Mouse (Mus musculus): ENCODE results near the gene C530008M17Rik. TPM values are rescaled to one million over a fixed set of nuclear protein-coding genes. Genes with fewer than 3 reads are reported as not detected.

The C530008M17Rik gene
- total RNA-seq, 4 experiments from 2014 or later: 8.3 to 9.8 (median 8.7) TPM

DNA sequence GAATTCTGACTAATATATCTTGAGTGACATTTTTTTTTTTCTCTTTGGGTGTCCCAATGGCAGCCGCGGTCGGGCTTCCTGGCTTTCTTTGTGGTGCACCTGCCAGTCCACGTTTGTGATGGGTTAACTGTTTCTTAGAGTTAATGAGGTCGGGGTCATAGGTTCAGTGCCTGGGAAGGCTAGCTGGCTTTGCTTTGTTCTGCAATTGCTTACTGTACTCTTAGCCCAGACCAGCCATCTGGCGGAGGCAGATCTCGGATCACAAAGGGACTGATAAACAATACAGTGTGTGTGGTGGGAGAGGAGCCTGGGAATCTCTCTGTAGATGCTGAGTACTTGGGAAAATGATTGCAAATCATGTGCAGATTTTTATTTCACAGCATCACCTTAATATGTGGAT lies 9.1 kb downstream of the C530008M17Rik start:
- no peak for DNase-seq

DNA sequence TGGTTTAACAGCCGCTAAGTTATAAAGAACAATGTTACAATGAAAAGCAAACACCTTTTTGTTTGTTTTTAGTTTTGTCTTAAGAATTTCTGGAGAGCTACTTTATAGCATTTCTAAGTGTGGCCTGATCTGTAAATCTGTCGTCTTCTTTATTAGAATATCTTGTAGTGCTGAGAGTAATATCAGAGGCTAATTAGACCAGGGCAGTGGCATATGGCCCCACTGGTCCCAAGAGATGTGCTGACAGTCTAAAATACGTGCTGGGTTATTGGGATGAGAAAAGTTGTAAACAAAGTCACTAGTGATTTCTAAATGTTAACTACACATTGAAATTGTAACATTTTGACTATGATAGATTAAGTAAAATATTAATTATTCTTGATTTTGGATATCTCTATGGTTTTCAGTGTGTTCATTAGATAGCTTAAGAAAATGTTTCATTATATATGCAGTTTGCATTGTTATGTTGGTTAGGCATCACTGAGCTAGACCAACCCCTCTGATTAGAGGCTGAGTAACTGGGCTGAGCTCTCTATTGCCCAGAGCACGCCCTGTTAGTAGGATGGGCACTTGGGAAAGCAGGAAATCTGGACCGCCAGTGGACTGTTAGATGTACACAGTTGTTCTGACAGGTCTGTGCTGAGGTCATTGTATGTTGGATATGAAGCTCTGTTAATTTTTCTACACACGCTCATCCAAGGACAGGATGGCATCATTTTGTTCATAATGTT lies 9.9 kb downstream of the C530008M17Rik start:
- no peak for DNase-seq

DNA sequence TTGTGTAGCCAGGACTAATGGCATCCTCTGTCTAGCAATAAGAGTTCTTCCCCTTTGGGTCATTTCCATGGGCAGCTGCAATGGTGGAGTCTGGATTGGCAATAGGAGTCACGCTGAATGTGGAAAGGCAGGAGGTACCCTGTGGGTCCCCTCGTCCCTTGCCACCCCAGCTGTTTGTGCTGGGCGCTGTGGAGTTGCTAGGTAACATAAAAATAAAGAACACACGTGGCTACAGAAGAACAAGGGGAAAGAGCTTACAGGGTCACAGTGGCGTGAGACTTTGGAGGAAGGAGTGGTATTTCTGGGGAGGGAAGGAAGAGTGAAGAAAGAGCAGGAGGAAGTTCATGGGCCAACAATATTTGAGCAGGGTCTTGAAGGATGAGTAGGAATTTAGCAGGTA lies 11.8 kb downstream of the C530008M17Rik start:
- DNase-seq: no peak

- no peak for DNase-seq
Measured at GRCm38 (mm10) chr5:76668547-76668946, 12.2 kb downstream of the C530008M17Rik start.

GRCm38 (mm10) chr5:76670183-76670582 lies 13.9 kb downstream of the C530008M17Rik start:
- no peak for DNase-seq

- no peak for DNase-seq
Measured at GRCm38 (mm10) chr5:76674022-76674653, 17.8 kb downstream of the C530008M17Rik start.

DNA sequence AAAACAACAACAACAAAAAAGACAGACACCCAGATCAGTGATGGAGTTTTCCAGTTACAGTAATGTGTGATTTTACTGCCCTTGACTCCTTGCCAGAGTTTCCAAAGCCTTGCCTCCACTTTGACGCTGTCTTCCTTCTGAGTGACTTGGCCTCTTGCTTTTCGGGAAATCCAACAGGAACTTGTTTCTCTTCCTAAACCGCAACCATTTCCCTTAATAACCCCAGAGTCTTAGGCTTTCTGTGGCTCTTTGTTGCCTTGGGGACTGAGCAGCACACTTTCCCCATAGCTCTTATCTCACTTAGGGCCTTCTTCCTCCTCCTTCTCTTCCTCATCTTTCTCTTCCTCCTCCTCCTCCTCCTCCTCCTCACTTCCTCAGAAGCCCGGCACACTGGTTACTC lies 19.1 kb downstream of the C530008M17Rik start:
- DNase-seq: no peak

- DNase-seq: no peak
Measured at GRCm38 (mm10) chr5:76680959-76681358, 24.6 kb downstream of the C530008M17Rik start.

GRCm38 (mm10) chr5:76681895-76682656 lies 25.8 kb downstream of the C530008M17Rik start:
- DNase-seq: no peak

GRCm38 (mm10) chr5:76683455-76683854 lies 27.1 kb downstream of the C530008M17Rik start:
- no peak for DNase-seq

DNA sequence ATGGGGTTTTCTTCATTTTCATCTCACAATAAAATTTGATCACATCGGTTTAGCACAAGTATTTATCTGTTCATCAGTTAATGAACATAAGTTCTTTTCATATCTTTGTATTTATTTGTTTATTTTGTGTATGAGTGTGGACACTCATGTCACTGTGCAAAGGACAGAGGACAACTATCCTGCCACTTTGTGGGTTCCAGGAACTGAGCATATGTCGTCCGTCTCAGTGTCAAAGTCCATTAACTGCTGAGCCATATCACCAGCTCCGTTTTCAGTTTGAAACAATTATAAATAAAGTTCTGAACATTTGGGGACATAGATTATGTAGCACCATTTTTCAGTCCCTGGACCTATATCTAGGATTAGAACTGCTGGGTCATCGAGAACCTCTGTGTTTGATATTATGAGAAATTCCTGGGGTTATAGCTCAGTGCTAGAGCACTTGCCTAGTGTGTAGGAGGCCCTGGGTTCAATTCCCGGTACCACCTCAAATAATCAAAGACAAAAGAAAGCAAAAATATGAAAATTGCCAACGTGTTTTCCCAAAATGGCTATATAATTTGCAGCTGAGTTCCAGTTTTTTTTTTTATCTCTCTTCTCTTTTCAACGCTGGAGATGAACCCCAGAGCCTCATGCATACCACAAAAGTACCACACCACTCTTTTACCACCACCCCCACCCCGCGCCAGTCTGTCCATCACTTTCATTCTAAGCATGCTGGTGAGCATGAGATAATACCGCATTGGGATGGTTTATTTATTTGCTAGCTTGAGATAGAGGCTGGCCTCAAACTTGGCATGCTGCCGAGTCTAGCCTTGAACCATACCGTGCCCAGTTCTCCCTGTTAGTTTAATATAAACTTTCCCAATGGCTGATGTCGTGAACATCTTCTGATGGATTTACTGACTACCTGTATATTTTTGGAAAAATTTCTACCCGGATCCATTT lies 28.6 kb downstream of the C530008M17Rik start:
- peak; percentile 18 for DNase-seq

GRCm38 (mm10) chr5:76687961-76688600 lies 31.8 kb downstream of the C530008M17Rik start:
- DNase-seq: no peak

DNA sequence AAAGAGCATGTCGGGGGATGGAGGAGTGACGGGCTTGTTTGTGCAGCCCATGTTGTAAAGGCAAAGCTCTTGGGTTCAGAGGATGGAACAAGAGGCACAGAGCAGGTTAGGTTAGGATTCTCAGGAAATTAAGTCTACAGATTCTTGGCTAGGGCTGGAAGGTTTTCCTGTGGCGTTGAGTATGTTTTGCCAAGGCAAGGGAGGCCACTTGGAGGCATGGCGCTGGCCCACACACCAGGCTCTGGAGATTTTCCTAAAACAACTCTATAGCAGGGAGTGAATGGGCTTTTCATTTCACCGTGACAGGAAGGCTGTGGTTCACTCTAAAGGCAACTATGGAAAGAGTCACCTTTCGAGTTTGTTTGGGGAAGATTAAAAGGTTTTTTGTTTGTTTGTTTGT lies 32.3 kb downstream of the C530008M17Rik start:
- DNase-seq: no peak

GRCm38 (mm10) chr5:76690177-76690593 lies 33.9 kb downstream of the C530008M17Rik start:
- no peak for DNase-seq

DNA sequence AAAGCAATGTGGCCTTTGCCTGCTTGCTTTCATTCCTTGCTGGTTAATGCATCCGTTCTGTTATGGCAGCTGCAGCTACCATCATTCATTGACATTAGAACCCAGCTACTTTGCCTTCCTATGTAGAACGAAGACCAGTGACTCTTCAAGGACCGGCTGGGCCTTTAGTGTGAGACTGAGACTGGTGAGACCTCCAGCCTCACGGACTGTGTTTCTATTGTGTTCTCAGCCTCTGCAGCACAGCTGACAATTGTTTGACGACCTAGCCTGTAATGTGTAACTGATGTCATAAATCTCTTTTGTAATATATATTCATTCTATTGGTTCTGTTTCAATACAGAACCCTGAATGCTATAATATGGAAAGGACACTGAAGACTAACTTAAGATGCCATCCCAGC lies 34.9 kb downstream of the C530008M17Rik start:
- no peak for DNase-seq

- DNase-seq: peak; percentile 9
Measured at GRCm38 (mm10) chr5:76691706-76692424, 35.6 kb downstream of the C530008M17Rik start.

- no peak for DNase-seq
Measured at GRCm38 (mm10) chr5:76697536-76697935, 41.2 kb downstream of the C530008M17Rik start.

DNA sequence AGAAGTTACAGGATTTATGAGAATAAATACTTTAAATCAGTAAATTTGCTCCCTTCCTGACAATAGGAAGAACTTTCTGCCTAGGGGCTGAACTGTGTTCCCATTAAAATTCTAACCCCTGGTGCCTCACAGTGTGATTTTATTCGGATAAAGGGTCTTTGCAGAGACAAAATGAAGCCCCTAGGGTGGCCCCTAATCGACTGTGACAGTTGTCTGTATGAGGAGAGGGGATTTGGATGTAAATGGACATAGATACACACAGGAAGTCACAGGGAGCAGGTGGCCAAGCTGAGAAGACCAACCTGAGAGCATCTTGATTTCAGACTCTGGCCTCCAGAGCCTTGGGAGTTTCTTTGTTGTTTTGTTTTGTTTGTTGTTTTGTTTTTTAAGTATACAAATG lies 41.9 kb downstream of the C530008M17Rik start:
- no peak for DNase-seq

- DNase-seq: no peak
Measured at GRCm38 (mm10) chr5:76701127-76701853, 45.0 kb downstream of the C530008M17Rik start.

GRCm38 (mm10) chr5:76702104-76702503 lies 45.8 kb downstream of the C530008M17Rik start:
- no peak for DNase-seq
